Mouse (Mus musculus): ENCODE data around the gene Scn4a. TPM values are rescaled to one million over a fixed set of nuclear protein-coding genes. Genes with fewer than 3 reads are reported as not detected.

The Scn4a gene
- polyA plus RNA-seq, 2 experiments = 0.30 to 2.0 TPM

DNA sequence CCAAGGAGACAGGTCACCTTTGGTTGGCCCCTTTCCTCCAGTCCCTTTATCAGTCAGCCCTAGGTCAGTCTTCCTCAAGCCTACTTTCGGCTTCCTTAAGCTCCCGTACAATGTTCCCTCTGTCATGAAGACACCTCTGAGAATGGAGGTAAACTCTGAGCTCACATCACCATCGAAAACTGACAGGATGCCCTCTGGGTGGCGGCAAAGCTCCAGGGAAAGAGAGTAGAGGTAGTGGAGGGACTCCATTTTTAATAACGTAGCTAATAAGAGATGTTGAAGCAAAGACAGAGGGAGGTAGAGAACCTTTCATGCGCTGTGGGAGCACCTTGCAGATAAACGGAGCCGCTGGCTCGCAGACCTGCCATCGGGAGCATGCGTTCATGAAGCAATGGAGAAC, 27.9 kb upstream of the Scn4a start:
- DNase-seq (ENCODE audit: low spot score) (no peak), ATAC-seq (ENCODE audit: low FRiP score, low read depth) (no peak)
- Histone ChIP-seq H3K9me3 (ENCODE audit: control insufficient read depth, low read length) (no peaks in the 10 kb centered on the region), H3K4me2 (replicated peaks; ENCODE audit: low read depth, low read length, severe bottlenecking) (no peak overlapping the region), H3K9ac (ENCODE audit: low read depth, low read length, severe bottlenecking) (0 out of 2 replicates have a peak overlapping the region, but pooled peaks have one; percentile 25), H3K4me1 (ENCODE audit: control insufficient read depth, insufficient read depth, low read length) (no peaks in the 10 kb centered on the region), H3K27ac (replicated peaks; ENCODE audit: low read depth, low read length) (no peak overlapping the region), H3K4me3 (replicated peaks; ENCODE audit: low read length) (no peak overlapping the region), H3K27me3 (ENCODE audit: control insufficient read depth, insufficient read depth, low read length) (no peaks in the 10 kb centered on the region), H3K36me3 (ENCODE audit: control insufficient read depth, insufficient read depth, low read length) (no peaks in the 10 kb centered on the region)
- 81% methylated on average over 11 of the region's 11 CpGs for WGBS
- no peak for TF ChIP-seq POLR2A (IDR thresholded peaks at IDR 0.05; ENCODE audit: borderline replicate concordance, extremely low read depth, insufficient read depth, insufficient read length)

DNA sequence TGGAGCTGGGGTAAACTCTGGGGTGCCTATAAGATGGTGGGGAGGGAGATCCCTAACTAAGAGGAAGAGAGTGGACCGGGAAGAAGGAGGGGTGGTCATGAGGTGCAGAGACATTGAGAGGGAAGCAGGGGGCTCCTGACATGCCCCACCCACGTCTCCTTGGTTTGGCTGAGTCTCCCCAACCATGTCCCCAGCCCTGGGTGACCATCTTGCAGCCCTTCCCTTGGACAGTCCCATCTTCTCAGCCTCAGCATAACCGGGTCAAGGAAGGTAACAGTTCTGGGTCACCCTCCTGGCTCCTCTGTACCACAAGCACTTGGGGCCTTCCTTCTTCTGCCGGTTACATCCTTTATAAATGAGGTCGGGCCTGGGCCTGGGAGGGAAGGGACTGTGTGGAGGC, 21.9 kb upstream of the Scn4a start:
- H3K27me3 ChIP-seq (ENCODE audit: control insufficient read depth, insufficient read depth, low read length) = no peaks in the 10 kb centered on the region
- H3K9me3 ChIP-seq (ENCODE audit: control insufficient read depth, low read length) = no peaks in the 10 kb centered on the region
- no peak for TF ChIP-seq POLR2A (IDR thresholded peaks at IDR 0.05; ENCODE audit: borderline replicate concordance, extremely low read depth, insufficient read depth, insufficient read length)
- H3K4me1 ChIP-seq (ENCODE audit: control insufficient read depth, insufficient read depth, low read length) = no peaks in the 10 kb centered on the region
- no peak for ATAC-seq (ENCODE audit: low FRiP score, low read depth)
- H3K9ac ChIP-seq (ENCODE audit: low read depth, low read length, severe bottlenecking) = no peak overlapping the region
- no peak overlapping the region for H3K27ac ChIP-seq (replicated peaks; ENCODE audit: low read depth, low read length)
- no peak overlapping the region for H3K4me2 ChIP-seq (replicated peaks; ENCODE audit: low read depth, low read length, severe bottlenecking)
- no peaks in the 10 kb centered on the region for H3K36me3 ChIP-seq (ENCODE audit: control insufficient read depth, insufficient read depth, low read length)
- no peak overlapping the region for H3K4me3 ChIP-seq (replicated peaks; ENCODE audit: low read length)
- DNase-seq (ENCODE audit: low spot score) = no peak
- 73% methylated on average over 5 of the region's 5 CpGs for WGBS

DNA sequence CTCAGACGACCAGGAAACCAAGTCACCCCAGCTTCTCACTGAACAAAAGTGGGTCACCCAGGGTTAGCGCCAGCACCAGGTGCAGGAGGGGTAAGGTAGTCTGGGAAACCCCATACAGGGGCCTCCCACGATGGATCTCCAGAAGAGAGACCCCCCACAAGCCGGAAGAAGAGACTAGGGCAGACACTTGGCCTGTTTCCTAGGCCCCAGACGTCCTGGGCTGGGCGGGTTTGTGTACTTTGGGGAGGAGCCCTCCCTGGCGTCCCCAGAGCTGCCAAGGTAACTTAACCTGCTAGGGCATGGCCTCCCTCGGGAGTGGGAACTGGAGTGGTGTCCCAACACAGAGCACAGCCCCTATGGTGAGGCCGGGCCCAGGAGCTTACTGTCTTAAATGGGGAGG, 21.5 kb upstream of the Scn4a start:
- no peak overlapping the region for H3K9ac ChIP-seq (ENCODE audit: low read depth, low read length, severe bottlenecking)
- no peak overlapping the region for H3K4me2 ChIP-seq (replicated peaks; ENCODE audit: low read depth, low read length, severe bottlenecking)
- H3K27me3 ChIP-seq (ENCODE audit: control insufficient read depth, insufficient read depth, low read length) = no peaks in the 10 kb centered on the region
- no peak for TF ChIP-seq POLR2A (IDR thresholded peaks at IDR 0.05; ENCODE audit: borderline replicate concordance, extremely low read depth, insufficient read depth, insufficient read length)
- no peak for ATAC-seq (ENCODE audit: low FRiP score, low read depth)
- H3K4me1 ChIP-seq (ENCODE audit: control insufficient read depth, insufficient read depth, low read length) = no peaks in the 10 kb centered on the region
- H3K27ac ChIP-seq (replicated peaks; ENCODE audit: low read depth, low read length) = no peak overlapping the region
- WGBS = 42% methylated on average over 9 of the region's 9 CpGs
- H3K9me3 ChIP-seq (ENCODE audit: control insufficient read depth, low read length) = no peaks in the 10 kb centered on the region
- no peak overlapping the region for H3K4me3 ChIP-seq (replicated peaks; ENCODE audit: low read length)
- no peaks in the 10 kb centered on the region for H3K36me3 ChIP-seq (ENCODE audit: control insufficient read depth, insufficient read depth, low read length)
- no peak for DNase-seq (ENCODE audit: low spot score)

GRCm38 (mm10) chr11:106373998-106374397, 20.9 kb upstream of the Scn4a start:
- 39% methylated on average over 11 of the region's 11 CpGs for WGBS
- TF ChIP-seq POLR2A (IDR thresholded peaks at IDR 0.05; ENCODE audit: borderline replicate concordance, extremely low read depth, insufficient read depth, insufficient read length) = no peak
- Histone ChIP-seq H3K27ac (replicated peaks; ENCODE audit: low read depth, low read length) (no peak overlapping the region), H3K36me3 (ENCODE audit: control insufficient read depth, insufficient read depth, low read length) (no peaks in the 10 kb centered on the region), H3K4me1 (ENCODE audit: control insufficient read depth, insufficient read depth, low read length) (no peaks in the 10 kb centered on the region), H3K27me3 (ENCODE audit: control insufficient read depth, insufficient read depth, low read length) (no peaks in the 10 kb centered on the region), H3K4me2 (replicated peaks; ENCODE audit: low read depth, low read length, severe bottlenecking) (no peak overlapping the region), H3K4me3 (replicated peaks; ENCODE audit: low read length) (no peak overlapping the region), H3K9me3 (ENCODE audit: control insufficient read depth, low read length) (no peaks in the 10 kb centered on the region), H3K9ac (ENCODE audit: low read depth, low read length, severe bottlenecking) (peak overlapping the region; percentile 16; the same call in 1 of the 2 replicates)
- no peak for DNase-seq (ENCODE audit: low spot score)
- ATAC-seq (ENCODE audit: low FRiP score, low read depth) = peak; percentile 60

DNA sequence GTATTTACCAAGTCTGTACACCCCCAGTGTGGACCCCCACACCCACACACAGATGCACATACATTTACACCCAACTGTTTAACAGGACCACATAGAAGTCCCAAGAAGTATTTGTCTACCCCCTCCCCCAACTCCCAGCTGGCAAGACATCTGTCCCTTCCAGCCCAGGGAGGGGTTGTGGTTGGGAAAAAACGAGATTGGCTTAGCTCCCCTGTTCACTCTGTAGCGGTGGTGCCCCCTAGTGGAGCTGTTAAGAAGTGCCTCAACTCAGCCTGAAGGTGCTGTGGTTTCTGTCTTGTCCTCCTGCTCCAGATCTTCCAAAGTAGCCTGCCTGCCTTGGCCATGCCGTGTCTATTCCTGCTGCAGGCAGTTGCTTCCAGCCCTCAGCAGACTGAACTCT, 13.2 kb upstream of the Scn4a start:
- Histone ChIP-seq H3K4me2 (replicated peaks; ENCODE audit: low read depth, low read length, severe bottlenecking) (no peak overlapping the region), H3K9me3 (ENCODE audit: control insufficient read depth, low read length) (no peaks in the 10 kb centered on the region), H3K36me3 (ENCODE audit: control insufficient read depth, insufficient read depth, low read length) (no peaks in the 10 kb centered on the region), H3K4me1 (ENCODE audit: control insufficient read depth, insufficient read depth, low read length) (peaks cover 5% of the 10 kb centered on the region), H3K9ac (ENCODE audit: low read depth, low read length, severe bottlenecking) (no peak overlapping the region), H3K4me3 (replicated peaks; ENCODE audit: low read length) (no peak overlapping the region), H3K27me3 (ENCODE audit: control insufficient read depth, insufficient read depth, low read length) (no peaks in the 10 kb centered on the region), H3K27ac (replicated peaks; ENCODE audit: low read depth, low read length) (no peak overlapping the region)
- DNase-seq (ENCODE audit: low spot score) = peak; percentile 62
- WGBS = 12% methylated on average over 3 of the region's 3 CpGs
- no peak for TF ChIP-seq POLR2A (IDR thresholded peaks at IDR 0.05; ENCODE audit: borderline replicate concordance, extremely low read depth, insufficient read depth, insufficient read length)
- ATAC-seq (ENCODE audit: low FRiP score, low read depth) = peak; percentile 63; the same call in 1 of the 2 replicates

- H3K4me3 ChIP-seq (replicated peaks; ENCODE audit: low read length) = no peak within 1 kb of the TSS
- no peaks in the 10 kb centered on the region for H3K9me3 ChIP-seq (ENCODE audit: control insufficient read depth, low read length)
- H3K27ac ChIP-seq (replicated peaks; ENCODE audit: low read depth, low read length) = no peak within 1 kb of the TSS
- 48% methylated on average over 9 of the region's 10 CpGs for WGBS
- no peak within 1 kb of the TSS for H3K9ac ChIP-seq (ENCODE audit: low read depth, low read length, severe bottlenecking)
- DNase-seq (ENCODE audit: low spot score) (no peak), ATAC-seq (ENCODE audit: low FRiP score, low read depth) (no peak)
- no peaks in the 10 kb centered on the region for H3K36me3 ChIP-seq (ENCODE audit: control insufficient read depth, insufficient read depth, low read length)
- H3K4me1 ChIP-seq (ENCODE audit: control insufficient read depth, insufficient read depth, low read length) = peaks cover 5% of the 10 kb centered on the region
- H3K4me2 ChIP-seq (replicated peaks; ENCODE audit: low read depth, low read length, severe bottlenecking) = 0 out of 2 replicates have a peak within 1 kb of the TSS, but pooled peaks have one; percentile 5
- no peak for TF ChIP-seq POLR2A (IDR thresholded peaks at IDR 0.05; ENCODE audit: borderline replicate concordance, extremely low read depth, insufficient read depth, insufficient read length)
- no peaks in the 10 kb centered on the region for H3K27me3 ChIP-seq (ENCODE audit: control insufficient read depth, insufficient read depth, low read length)
These were observed 12.3 kb upstream of the Scn4a start, which contains the start of gene Prr29 for GRCm38 (mm10) chr11:106365366-106365765. Prr29 (plus strand) TSS chr11:106365472.
